Mouse (Mus musculus) spleen, adult 2 months (tissue): ENCODE measurements around the gene Spint1. TPM values are rescaled to one million over a fixed set of nuclear protein-coding genes. Genes with fewer than 3 reads are reported as not detected.
A peak's percentile ranks its signal among the peaks of the same experiment; 100 is the strongest.

Experiments used
- DNase-seq, 2 experiments: peaks; one replicate each; pipeline versions ENCODE4 v3.0.0 to v3.0.0-alpha.2; 2012 to 2021; ENCODE audit warnings: low spot score in 2 of 2, low read depth in 1 of 2
- H3K27ac ChIP-seq: fragments of 200-500 bp; 2 replicates; pipeline ENCODE4 v1.5.1; 2012; ENCODE audit warnings: low read length, inconsistent platforms; ENCODE audit not compliant: insufficient read depth
- H3K27me3 ChIP-seq: fragments of 200-500 bp; 2 replicates; pipeline ENCODE4 v1.6.1; 2012; ENCODE audit warnings: mild to moderate bottlenecking, moderate library complexity, low read length, inconsistent platforms; ENCODE audit not compliant: control insufficient read depth, insufficient read depth
- H3K36me3 ChIP-seq: fragments of 200-500 bp; 2 replicates; pipeline ENCODE4 v1.6.1; 2012; ENCODE audit warnings: mild to moderate bottlenecking, low read length, inconsistent platforms; ENCODE audit not compliant: control insufficient read depth, insufficient read depth
- H3K4me1 ChIP-seq: fragments of 200-500 bp; 2 replicates; pipeline ENCODE4 v1.6.1; 2011; ENCODE audit warnings: inconsistent platforms; ENCODE audit not compliant: control insufficient read depth, insufficient read depth, insufficient read length
- H3K4me3 ChIP-seq: fragments of 200-500 bp; 2 replicates; pipeline ENCODE4 v1.5.1; 2011; ENCODE audit warnings: mild to moderate bottlenecking, inconsistent platforms; ENCODE audit not compliant: insufficient read depth, insufficient read length; ENCODE audit errors: extremely low read depth
- CTCF ChIP-seq: fragments of 200-500 bp; IDR thresholded peaks from 2 replicates; pipeline ENCODE4 v1.5.1; 2011; ENCODE audit warnings: mild to moderate bottlenecking, inconsistent platforms; ENCODE audit not compliant: insufficient read depth, insufficient read length, insufficient replicate concordance; ENCODE audit errors: extremely low read depth
- POLR2A ChIP-seq: fragments of 200-500 bp; IDR thresholded peaks from 2 replicates; pipeline ENCODE4 v1.6.1; 2011; ENCODE audit warnings: low read depth, low read length, inconsistent platforms
- WGBS: fragments of 180-500 bp; shearing (Covaris S2); methylation state at CpG from one replicate; pipeline ENCODE4 v1.1.7; 2018; 5-methylcytosine and 5-hydroxymethylcytosine counted together
- polyA plus RNA-seq: library from polyadenylated mRNA; depleted of rRNA; stranded (reverse); fragments of >200 nt; gene quantifications from 2 replicates; pipeline ENCODE4 v1.2.3, GENCODE M21; 2012

Spint1 gene
- polyA plus RNA-seq, 1 experiment: 2.9 TPM

GRCm38 (mm10) chr2:119198934-119199333 is 38.2 kb upstream of the Spint1 start:
- no peaks in the 10 kb centered on the region for H3K4me1 ChIP-seq
- H3K27me3 ChIP-seq: no peaks in the 10 kb centered on the region
- H3K27ac ChIP-seq: no peak overlapping the region
- no peaks in the 10 kb centered on the region for H3K36me3 ChIP-seq
- 87% methylated on average over 3 of the region's 3 CpGs for WGBS
- no peak overlapping the region for H3K4me3 ChIP-seq
- DNase-seq: no peak
- TF ChIP-seq POLR2A (no peak), CTCF (no peak)

DNA sequence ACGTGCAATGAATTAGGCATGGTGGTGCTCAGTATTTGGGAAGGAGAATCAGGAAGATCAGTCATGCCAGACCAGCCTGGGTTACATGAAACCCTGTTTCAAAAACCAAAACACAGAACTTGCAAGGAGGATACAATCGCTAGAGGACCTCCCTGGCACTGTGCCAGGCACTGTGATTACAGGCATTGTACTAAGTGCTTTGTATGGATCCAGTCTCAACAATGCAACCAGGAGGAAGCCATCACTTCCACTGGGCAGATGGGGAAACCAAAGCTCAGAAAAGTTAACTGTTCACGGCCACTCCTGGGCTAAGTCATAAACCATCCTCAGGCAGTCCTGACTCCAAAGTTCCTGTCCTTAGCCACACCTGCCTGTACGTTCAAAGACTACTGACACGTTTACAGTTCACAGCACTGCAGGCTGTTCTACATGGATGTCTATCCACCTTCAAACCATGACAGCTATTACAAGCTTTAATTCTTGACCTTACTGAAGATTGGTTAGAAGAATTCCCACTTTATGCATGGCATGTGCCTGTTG is 34.2 kb upstream of the Spint1 start:
- Histone ChIP-seq H3K27me3 (no peaks in the 10 kb centered on the region), H3K4me1 (0 out of 2 replicates have a peak, but pooled peaks cover 2% of the 10 kb centered on the region), H3K4me3 (no peak overlapping the region), H3K36me3 (no peaks in the 10 kb centered on the region), H3K27ac (no peak overlapping the region)
- 78% methylated on average over 5 of the region's 5 CpGs for WGBS
- no peak for TF ChIP-seq POLR2A
- no peak for TF ChIP-seq CTCF
- DNase-seq: no peak

DNA sequence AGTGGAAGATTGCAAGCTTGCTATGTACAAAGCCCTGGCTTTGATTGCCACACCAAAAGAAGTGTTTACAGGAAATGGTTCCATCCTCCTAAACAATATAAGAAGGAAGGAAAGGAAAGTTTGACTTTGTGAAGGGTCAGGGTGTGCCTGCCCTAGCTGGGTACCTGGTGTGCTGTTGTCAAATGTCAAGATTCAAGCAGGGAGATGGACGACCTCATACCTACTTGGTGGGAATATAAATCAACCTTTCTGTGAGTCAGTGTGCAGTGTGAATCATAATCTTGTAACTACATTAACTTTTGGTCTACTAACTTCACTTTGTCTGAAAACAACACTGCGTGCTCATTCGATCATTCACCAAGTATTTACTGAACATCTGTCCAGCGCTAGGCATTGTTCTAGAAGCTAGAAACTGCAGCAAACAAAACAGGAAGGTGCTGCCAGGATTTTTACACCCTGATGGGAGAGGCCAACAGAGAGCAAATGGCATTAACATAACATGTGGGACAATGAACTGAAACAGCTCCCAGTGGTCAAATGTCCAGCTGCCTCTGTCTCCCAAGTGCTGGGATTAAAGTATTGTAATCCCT is 33.2 kb upstream of the Spint1 start:
- WGBS: 89% methylated on average over 4 of the region's 4 CpGs
- no peak for TF ChIP-seq POLR2A
- no peak for TF ChIP-seq CTCF

DNA sequence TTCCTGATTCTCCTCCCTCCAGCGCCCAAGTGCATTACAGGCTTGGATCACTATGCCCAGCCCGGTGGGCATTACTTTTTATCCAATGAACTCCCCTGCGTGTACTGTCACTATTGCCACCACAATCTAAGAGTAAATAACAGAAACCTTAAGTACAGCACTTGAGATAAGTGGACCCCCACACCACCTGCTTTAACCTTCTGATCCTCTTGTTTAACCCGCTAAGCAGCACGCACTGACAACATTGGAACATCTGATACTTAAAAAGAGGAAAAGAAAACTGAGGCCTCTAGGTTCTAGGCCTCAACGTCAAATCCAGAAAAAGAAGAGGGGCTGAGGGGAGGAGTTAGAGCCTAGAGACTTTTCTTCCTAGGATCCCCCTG is 29.2 kb upstream of the Spint1 start:
- Histone ChIP-seq H3K4me3 (peak overlapping the region; percentile 91), H3K4me1 (peaks cover 5% of the 10 kb centered on the region; the same call in 1 of the 2 replicates), H3K27ac (peak overlapping the region; percentile 88), H3K27me3 (no peaks in the 10 kb centered on the region), H3K36me3 (peaks cover 7% of the 10 kb centered on the region)
- 20% methylated on average over 6 of the region's 6 CpGs for WGBS
- DNase-seq: no peak
- TF ChIP-seq CTCF: no peak
- no peak for TF ChIP-seq POLR2A

More for the DNA sequence above, 33.2 kb upstream of the Spint1 start:
- Histone ChIP-seq H3K27ac (no peak overlapping the region), H3K27me3 (no peaks in the 10 kb centered on the region), H3K4me3 (no peak overlapping the region), H3K4me1 (0 out of 2 replicates have a peak, but pooled peaks cover 3% of the 10 kb centered on the region), H3K36me3 (no peaks in the 10 kb centered on the region)
- no peak for DNase-seq

DNA sequence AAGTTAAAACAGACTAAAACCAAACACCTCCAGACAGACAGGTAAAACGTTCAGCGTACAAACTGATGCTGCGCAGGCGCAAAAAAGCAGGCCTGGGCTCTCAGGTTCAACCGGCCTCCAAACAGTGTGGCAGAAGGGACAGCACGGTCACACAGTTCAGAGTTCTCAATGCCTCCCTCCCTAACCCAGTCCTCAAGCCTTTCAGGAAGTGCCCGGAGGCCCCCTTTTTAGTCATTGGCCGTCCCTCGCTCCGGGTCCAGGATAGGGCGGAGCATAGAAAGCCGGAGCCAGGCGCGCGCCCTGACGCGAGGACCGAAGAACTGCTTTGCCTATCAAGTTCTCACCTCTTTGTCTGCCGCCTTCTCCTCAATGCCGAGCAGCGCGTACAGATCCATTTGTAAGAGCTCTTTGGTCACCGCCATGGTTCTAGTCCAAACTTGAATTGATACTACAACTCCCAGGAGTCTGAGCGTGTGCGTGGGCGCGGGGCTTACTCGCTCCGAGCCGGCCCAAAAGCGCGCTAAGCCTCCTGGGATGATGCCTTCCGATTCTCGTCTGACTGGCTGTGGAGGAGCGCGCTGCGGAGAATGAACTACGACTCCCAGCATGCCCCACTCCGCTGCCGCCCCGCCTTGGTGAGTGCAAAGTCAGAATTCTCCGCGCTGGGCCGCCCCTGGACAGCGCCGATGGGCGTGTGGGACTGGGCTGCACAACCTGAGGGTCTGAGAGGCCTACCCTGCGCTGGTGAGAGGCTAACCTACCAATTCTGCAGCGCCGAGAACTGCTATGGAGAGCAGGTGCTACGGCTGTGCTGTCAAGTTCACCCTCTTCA is 28.6 kb upstream of the Spint1 start, which contains the start of the genes Zfyve19 and Dnajc17:
Gene Zfyve19, plus strand, starts transcription at position 274 of the 832 bp plus-strand sequence.
Gene Dnajc17, minus strand, starts transcription at position 452 of the 832 bp plus-strand sequence.
- under 1% methylated on average over 51 of the region's 51 CpGs for WGBS
- peak within 1 kb of the TSS; percentile 88 for H3K27ac ChIP-seq
- H3K4me1 ChIP-seq: peaks cover 5% of the 10 kb centered on the region; the same call in 1 of the 2 replicates
- TF ChIP-seq CTCF (no peak), POLR2A (peak; percentile 48; the same call in 1 of the 2 replicates)
- DNase-seq: peak; percentile 89 to 94
- H3K27me3 ChIP-seq: no peaks in the 10 kb centered on the region
- peaks cover 7% of the 10 kb centered on the region for H3K36me3 ChIP-seq
- peak within 1 kb of the TSS; percentile 91 for H3K4me3 ChIP-seq

DNA sequence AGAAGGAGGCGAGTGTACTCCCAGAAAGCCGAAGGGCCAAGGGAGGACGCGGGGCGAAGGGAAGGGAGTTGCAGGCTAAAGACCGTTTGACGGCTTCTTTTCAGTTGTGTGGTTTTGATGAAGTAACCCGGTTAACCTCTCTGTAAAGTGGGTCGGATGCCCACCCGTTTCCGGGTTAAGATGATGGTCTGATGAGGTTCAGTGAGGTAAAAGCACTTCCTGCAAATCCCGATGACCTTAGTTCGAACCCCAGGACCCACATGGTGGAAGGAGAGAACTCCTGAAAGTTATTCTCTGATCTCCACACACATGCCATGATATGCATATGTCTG is 28.0 kb upstream of the Spint1 start:
- H3K27ac ChIP-seq: peak overlapping the region; percentile 34; the same call in 1 of the 2 replicates
- peaks cover 5% of the 10 kb centered on the region; the same call in 1 of the 2 replicates for H3K4me1 ChIP-seq
- under 1% methylated on average over 13 of the region's 13 CpGs for WGBS
- DNase-seq: no peak
- peak overlapping the region; percentile 89 for H3K4me3 ChIP-seq
- no peaks in the 10 kb centered on the region for H3K27me3 ChIP-seq
- TF ChIP-seq POLR2A (no peak), CTCF (no peak)
- H3K36me3 ChIP-seq: peaks cover 7% of the 10 kb centered on the region
